Mouse (Mus musculus): ENCODE results near the gene Adprm.

DNA sequence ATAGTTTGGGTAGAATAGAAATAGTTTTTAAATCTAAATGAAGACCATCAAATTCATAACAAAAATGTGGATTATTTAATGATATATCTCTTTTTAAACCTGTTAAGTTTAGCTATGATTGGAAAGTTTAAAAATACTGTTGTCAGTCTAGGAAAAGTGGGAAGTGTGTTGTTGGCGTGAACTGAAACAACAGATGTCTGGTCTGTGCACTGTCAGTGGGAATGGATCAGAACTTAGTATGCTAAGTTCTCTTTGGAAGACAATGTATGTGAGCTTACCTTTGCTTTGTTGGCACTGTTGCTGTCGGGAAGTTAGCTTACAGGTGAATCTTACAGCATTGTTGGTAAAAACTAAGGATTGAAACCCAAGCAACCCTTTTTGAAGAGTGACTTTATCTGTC lies 8.9 kb upstream of the Adprm start:
- TF ChIP-seq EP300 (IDR thresholded peaks at IDR 0.05; ENCODE audit: low read depth): no peak
- TF ChIP-seq CTCF (IDR thresholded peaks at IDR 0.05; ENCODE audit: low read depth): no peak
